Mouse (Mus musculus): ENCODE results near the gene Tmem82. TPM values are rescaled to one million over a fixed set of nuclear protein-coding genes. Genes with fewer than 3 reads are reported as not detected.

Gene Tmem82
- polyA plus RNA-seq, 1 experiment = 1.1 TPM

- Histone ChIP-seq H3K27ac (replicated peaks; ENCODE audit: low read depth, low read length) (peak overlapping the region; percentile 83), H3K4me1 (ENCODE audit: control insufficient read depth, insufficient read depth, insufficient read length, low read length) (peaks cover 12% of the 10 kb centered on the region), H3K4me3 (ENCODE audit: insufficient read depth, low read depth, low read length) (no peak overlapping the region)
Measured at GRCm38 (mm10) chr4:141564660-141565059, 53.8 kb downstream of the Tmem82 start.

DNA sequence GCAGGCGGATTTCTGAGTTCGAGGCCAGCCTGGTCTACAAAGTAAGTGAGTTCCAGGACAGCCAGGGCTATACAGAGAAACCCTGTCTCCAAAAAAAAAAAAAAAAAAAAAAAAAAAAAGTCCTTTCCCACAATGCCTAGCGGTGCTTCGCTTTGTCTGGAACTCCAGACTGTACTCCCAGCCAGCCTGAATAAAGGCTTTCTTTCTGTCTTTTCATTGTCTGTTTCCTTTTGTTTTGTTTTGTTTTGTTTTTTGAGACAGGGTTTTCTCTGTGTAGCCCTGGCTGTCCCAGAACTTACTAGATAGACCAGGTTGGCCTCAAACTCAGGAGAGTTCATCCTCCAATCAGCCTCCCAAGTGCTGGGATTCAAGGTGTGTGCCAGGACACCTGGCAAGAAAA lies 54.2 kb downstream of the Tmem82 start:
- no peak overlapping the region for H3K4me3 ChIP-seq (ENCODE audit: insufficient read depth, low read depth, low read length)
- peaks cover 9% of the 10 kb centered on the region for H3K4me1 ChIP-seq (ENCODE audit: control insufficient read depth, insufficient read depth, insufficient read length, low read length)
- H3K27ac ChIP-seq (replicated peaks; ENCODE audit: low read depth, low read length) = peak overlapping the region; percentile 83

Other genes with a start within 250 kb of the Tmem82 start
- gene Clcnka, start 219.9 kb downstream of the Tmem82 start, polyA plus RNA-seq (2012; ENCODE audit: insufficient read depth, insufficient read length, missing spikeins) = not detected in 2 replicates
- gene Clcnkb, start 202.6 kb downstream of the Tmem82 start, polyA plus RNA-seq (2012; ENCODE audit: insufficient read depth, insufficient read length, missing spikeins) = not detected in 2 replicates
- gene Hspb7, start 197.9 kb downstream of the Tmem82 start, polyA plus RNA-seq (2012; ENCODE audit: insufficient read depth, insufficient read length, missing spikeins) = 3.5 and 3.8 TPM in 2 replicates
- not detected in 2 replicates for gene Srarp, start 182.5 kb downstream of the Tmem82 start, polyA plus RNA-seq (2012; ENCODE audit: insufficient read depth, insufficient read length, missing spikeins)
- 5.1 and 7.9 TPM in 2 replicates for gene Zbtb17, start 174.0 kb downstream of the Tmem82 start, polyA plus RNA-seq (2012; ENCODE audit: insufficient read depth, insufficient read length, missing spikeins)
- 9.5 and 15.2 TPM in 2 replicates for gene Spen, start 80.0 kb downstream of the Tmem82 start, polyA plus RNA-seq (2012; ENCODE audit: insufficient read depth, insufficient read length, missing spikeins)
- gene Fblim1, start 12.5 kb downstream of the Tmem82 start, polyA plus RNA-seq (2012; ENCODE audit: insufficient read depth, insufficient read length, missing spikeins) = 2.1 and 3.6 TPM in 2 replicates
- gene Slc25a34, start 5.2 kb upstream of the Tmem82 start, polyA plus RNA-seq (2012; ENCODE audit: insufficient read depth, insufficient read length, missing spikeins) = 4.5 and 12.7 TPM in 2 replicates
- gene Plekhm2, start 46.3 kb upstream of the Tmem82 start, polyA plus RNA-seq (2012; ENCODE audit: insufficient read depth, insufficient read length, missing spikeins) = 8.8 and 12.9 TPM in 2 replicates
- gene Rsc1a1, start 67.0 kb upstream of the Tmem82 start, polyA plus RNA-seq (2012; ENCODE audit: insufficient read depth, insufficient read length, missing spikeins) = 3.0 TPM in 1 of 2 replicates, not detected in the other
- 9.4 and 12.3 TPM in 2 replicates for gene Ddi2, start 104.8 kb upstream of the Tmem82 start, polyA plus RNA-seq (2012; ENCODE audit: insufficient read depth, insufficient read length, missing spikeins)
- not detected in 2 replicates for gene Agmat, start 128.0 kb upstream of the Tmem82 start, polyA plus RNA-seq (2012; ENCODE audit: insufficient read depth, insufficient read length, missing spikeins)
- 4.7 and 6.4 TPM in 2 replicates for gene Dnajc16, start 172.3 kb upstream of the Tmem82 start, polyA plus RNA-seq (2012; ENCODE audit: insufficient read depth, insufficient read length, missing spikeins)
- gene Casp9, start 175.0 kb upstream of the Tmem82 start, polyA plus RNA-seq (2012; ENCODE audit: insufficient read depth, insufficient read length, missing spikeins) = 6.1 and 7.7 TPM in 2 replicates
- gene Cela2a, start 207.5 kb upstream of the Tmem82 start, polyA plus RNA-seq (2012; ENCODE audit: insufficient read depth, insufficient read length, missing spikeins) = not detected in 2 replicates
- gene Ctrc, start 227.7 kb upstream of the Tmem82 start, polyA plus RNA-seq (2012; ENCODE audit: insufficient read depth, insufficient read length, missing spikeins) = not detected in 2 replicates

Measured in brown adipose tissue, adult 24 weeks (tissue).